Mouse (Mus musculus) embryonic fibroblast, embryonic 13.5 days (primary cell): ENCODE measurements around the gene Ddx39.

Source experiments
- CTCF ChIP-seq: IDR thresholded peaks from 2 replicates; pipeline ENCODE4 v1.5.1; 2011; ENCODE audit warnings: mild to moderate bottlenecking, control low read depth, low read length, moderate library complexity, borderline replicate concordance; ENCODE audit not compliant: insufficient read depth
- POLR2A ChIP-seq: IDR thresholded peaks from 2 replicates; pipeline ENCODE4 v1.6.1; 2011; ENCODE audit warnings: low read depth, mild to moderate bottlenecking, control low read depth, low read length, moderate library complexity

DNA sequence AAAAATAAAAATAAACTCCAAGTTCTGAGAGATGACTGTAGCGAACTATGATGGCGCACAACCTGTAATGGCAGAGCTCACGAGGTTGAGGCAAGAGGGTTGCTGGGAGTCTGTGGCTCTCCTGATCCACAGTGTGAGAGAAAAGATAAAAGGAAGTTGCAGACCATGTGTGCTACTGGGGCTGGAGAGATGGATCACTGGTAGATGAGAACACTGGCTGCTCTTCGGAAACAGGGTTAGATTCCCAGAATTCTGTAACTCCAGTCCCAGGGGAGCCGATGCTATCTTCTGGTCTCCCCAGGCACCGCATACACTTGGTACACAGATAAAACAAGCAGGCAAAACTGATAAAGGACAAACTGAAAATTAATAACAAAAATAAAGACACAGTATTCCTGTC lies 28.0 kb downstream of the Ddx39 start:
- TF ChIP-seq CTCF (no peak), POLR2A (no peak)
